Mouse (Mus musculus) cerebellum, postnatal 10 days (tissue): Measurements from ENCODE around the gene 6030452D12Rik.

Source experiments
- DNase-seq, 2 experiments: peaks; one replicate each; pipeline ENCODE4 v3.0.0; 2021; ENCODE audit warnings: mixed read lengths in 2 of 2

The 6030452D12Rik gene

DNA sequence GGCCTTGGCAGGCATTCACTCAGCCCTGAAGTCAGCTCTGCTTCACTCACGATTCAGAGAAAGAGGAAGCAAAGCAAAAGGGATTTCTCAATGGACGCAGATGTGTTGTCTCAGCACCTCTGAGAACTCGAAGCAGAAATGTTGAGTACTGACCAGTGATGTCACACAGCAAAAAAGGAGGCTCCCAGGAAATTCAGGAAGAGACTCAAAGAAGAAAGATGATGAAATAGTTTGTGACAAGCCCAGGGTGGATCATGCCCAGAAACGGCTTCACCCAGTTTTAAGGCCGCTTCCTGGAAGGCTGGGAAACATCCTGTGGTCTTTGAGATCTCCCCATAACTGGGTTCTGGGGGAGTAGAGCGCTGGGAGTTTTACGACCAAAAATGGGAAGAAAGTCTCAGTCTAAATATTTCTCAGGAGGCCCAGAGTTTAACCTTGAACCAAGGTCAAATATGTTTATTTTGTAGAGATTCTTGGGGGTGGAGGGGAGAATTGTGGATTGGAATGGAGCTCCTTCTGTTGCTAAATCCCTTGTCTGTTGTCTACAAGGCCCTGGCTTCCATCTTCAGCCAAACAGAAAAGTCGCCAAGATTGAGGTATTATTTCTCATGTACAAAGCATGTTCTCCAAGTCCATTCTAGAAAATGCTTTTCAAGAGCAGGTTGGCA lies at the start of gene 6030452D12Rik:
TSS of gene 6030452D12Rik (plus strand) at position 505 of the 668 bp plus-strand sequence.
- DNase-seq, result no peak

DNA sequence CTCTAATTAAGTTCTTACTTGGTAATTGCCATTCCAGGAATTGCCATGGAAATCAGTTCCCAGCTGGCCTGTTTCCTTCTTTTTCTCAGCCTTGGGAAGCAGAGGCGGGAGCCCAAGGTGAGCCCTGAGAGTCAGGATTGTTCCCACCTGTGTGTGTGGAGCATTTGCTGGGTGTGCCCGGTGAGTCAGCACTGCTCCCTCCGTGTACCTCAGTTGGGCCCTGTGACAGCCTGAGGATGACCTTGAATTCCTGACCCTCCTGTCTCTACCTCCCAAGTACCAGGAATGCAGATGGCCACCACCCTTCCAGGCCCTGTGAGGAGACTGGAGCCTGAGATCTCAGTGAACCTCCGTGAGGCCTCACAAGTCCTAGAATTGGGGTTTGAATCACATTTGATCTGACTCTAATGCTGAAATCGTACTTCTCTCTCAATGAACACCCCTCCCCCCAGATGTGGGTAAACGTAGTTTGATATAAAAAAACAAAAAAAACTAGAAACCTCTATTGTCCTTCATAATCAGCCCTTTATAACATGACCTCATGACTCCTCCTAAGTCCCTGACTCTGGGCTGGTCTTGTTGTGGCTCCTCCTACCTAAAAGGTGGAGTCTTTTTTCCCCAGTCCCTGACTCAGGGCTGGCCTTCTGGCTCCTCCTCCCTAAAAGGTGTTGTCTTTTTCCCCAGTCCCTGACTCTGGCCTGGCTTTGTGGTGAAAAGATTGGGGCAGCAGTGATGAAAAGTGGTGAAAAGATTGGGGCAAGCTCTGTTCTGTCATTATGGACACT lies 48.8 kb upstream of the 6030452D12Rik start:
- DNase-seq, result no peak

DNA sequence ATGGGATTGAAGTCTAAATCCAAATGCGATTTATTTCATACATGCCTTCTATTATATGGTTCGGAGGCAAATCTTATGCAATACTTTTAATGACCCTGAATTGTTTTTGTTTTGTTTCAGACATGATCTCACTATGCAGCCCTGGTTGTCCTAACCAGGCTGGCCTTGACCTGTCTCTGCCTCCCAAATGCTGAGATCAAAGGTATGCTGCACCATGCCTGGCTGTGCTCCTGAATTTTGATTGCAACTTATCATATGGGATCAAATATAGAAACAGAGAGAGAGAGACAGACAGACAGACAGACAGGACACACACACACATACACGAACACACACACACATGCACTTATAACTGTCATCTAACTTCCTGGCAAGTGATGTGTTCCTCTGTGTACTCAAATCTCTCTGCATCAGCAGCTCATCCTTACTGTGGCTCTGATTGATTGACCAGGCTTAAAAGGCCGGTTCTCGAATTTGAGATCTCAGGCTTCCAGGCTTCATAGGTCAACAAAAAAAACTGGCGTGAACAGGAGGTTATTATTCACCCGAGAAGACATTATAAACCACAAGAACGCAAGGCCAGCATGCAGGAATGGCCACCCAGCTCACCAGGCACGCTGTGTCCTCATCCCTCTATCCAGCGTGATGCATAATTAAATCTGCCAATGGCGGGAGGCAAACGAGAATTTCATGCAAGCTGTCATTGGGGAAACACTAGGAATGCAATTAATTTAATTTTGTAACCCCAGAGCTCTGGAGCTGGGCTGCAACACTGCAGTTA lies 47.4 kb upstream of the 6030452D12Rik start:
- DNase-seq, result no peak

DNA sequence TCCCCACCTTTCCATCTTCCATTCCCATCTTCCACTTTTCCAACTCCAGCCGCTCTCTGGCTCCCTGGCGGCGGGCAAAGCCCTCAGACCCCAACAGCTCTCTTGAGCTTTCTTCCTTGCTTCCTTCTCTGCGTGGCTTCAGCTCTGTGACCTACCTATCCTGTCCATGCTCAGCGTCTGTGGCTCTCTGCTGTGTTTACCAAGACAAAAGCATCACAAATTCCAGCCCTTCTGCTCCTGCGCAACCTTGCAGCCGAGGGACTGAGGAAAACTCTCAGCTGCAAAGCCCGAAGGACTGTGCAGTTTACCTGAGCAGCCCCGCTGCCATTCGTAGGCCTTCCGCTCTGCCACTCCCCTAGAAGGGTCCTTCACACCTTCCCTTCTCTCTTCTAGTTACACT lies 46.3 kb upstream of the 6030452D12Rik start:
- DNase-seq, result no peak

DNA sequence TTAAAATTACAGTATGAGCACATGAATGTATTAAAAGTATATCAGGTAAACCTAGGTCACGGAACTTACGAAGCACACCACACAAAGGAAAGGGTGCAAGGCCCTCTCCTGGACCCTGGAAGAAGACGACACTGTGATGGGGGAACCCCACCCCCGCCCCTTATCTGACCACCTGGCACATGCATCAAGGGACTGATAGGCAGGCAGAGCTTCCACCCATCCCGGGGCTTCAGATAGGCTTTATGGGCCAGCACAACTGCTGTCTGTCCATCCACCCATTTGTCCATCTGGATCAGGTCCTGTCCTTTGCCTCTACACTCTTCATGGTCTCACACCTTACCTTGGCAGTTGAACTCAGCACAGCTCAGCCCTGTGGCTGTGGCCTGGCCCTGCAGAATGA lies 38.2 kb upstream of the 6030452D12Rik start:
- DNase-seq, result no peak

DNA sequence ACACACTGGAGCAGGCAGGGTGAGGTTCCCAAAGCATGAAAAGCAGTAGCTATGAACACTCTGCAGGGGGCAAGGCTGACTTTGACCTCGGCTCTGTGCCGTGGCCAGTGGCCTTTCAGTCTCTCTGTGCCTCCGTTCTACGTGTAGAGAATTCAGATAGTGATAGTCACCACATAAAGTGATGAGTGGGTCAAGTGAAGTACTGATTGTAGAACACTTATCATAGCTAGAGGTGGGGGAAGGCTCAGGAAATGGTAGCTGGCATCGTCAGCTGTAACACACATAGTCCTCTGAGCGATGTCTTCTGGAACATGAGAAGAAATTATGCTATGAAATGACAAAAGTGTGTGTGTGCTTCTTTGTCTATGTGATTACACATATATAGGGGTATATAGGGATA lies 36.5 kb upstream of the 6030452D12Rik start:
- DNase-seq, result no peak

DNA sequence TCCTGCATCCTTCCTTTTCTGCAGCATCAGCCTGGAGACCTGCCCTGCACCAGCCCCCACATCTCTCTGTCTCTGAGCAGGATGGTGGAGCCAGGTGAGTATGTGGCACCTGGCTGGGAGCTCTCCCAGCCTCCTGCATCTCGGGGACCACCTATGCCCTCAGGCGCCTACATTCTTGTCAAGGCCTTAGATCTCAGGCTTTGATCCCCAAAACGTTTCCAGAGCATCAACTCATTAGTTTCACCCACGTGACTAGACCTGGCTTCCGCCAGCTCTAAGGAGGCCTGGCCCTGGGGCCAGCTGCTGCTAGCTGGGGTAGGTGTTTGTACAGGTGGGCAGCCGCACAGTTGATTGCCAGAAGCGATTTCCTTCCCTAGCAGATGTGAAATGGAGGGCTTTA lies 30.8 kb upstream of the 6030452D12Rik start:
- no peak for DNase-seq

DNA sequence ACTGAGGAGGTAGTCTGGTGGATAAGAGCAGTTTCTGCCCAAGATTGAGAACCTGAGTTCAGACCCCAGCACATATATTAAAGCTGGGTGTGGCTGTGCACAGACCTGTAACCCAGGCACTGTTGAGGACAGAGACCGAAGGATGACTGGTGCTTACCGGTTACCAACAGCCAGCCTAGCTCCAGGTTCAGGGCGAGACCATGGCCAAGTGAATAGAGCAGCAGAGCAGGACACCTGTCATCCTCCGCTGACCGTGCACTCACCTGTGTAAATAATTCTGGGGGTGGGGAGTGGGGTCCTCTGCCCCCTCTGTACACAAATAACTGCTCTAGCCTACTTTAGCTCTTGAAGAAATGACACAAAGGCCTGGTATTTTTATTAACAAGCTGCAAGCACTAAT lies 26.3 kb upstream of the 6030452D12Rik start:
- DNase-seq, result no peak

DNA sequence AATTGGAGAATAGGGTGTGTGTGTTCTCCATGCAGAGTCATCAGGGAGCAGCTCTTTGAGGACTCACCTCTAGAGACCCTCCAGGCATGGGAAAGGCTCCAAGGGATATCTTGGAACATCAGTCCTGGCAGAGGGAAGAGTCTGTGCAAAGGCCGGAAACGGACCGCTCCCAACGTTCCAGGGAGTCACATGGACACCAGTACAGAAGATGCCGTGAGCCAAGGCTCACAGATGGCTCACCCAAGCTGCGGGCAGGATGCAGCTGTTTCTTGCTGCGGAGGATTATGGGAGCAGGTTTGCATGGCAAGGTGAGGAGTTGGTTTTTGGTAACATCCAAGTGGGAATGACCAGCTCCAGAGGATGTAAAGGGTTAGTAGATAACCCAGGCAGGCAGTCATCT lies 3.9 kb downstream of the 6030452D12Rik start:
- DNase-seq, result peak in 1 of 2 experiments; percentile 34

DNA sequence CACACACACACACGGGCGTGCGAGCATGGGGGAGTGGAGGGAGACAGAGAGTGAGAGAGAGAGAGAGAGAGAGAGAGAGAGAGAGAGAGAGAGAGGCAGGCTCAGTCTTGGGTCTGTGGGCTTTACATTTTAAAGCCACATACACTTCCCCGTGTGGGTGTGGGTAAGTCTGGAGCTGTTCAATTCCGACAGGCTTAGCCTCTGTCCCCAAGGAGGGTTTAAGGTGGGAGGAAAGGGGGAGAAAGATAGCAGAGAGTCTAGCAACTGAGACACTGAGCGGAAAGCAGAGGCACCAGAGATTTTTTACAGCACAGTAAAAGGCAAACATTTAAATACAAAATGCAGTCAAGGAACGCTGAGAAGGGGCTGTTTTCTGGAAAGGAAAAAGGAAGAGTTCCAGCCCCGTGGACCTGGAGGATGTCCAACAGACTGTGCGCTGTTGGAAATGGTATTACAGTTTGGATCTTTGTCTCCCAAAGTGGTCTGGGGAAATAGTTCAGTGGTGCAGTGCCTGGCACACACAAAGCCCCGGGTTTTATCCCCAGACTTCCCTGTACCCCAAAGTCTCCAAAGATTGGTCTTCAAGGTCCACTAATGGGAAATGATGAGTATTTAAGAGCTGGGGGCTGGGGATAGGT lies 5.1 kb downstream of the 6030452D12Rik start:
- DNase-seq, result peak; percentile 17 to 26

DNA sequence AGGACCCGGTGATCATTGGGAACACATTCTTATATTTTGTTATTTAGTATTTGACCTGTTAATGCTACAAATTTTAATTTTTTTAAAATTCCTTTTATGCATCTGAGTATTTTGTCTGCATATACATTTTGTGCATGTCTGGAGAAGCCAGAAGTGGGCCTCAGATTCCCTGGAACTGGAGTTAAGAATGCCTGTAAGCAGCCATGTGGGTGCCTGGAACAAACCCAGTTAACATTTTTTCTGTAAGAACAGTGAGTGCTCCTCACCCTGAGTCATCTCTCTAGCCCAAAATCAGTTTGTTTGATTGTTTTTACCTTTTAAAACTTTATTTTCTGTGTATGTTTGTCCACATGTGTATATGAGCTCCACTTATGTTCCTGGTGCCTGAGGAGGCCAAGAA lies 5.8 kb downstream of the 6030452D12Rik start:
- no peak for DNase-seq

DNA sequence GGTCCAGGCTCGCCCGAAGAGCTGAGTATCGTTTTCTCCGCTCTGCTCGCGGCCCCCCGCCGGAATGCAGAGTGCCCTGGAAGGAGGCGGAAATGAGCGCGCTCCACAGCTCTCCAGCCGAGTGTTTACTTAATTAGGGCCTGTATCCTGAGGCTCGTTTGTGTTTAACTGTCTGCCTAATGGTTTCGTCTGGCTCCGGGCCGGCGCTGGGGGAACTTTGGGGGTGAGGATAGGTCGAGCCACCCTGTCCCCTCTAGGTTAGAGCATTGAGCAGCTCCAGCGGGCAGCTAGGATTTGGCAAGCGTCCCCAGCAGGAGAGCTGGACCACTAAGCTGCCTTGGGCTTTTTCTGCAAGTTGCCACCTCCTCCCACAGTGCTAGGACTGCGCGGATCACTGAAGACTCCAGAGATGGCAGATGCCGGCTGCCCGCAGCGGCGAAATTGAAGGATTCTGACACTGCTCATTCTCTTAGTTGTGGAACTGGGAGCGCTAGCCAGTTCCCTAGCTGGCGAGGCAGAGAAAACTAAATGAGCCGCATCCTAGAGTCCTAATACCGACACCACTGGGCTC lies 7.5 kb downstream of the 6030452D12Rik start:
- peak; percentile 70 to 74 for DNase-seq

DNA sequence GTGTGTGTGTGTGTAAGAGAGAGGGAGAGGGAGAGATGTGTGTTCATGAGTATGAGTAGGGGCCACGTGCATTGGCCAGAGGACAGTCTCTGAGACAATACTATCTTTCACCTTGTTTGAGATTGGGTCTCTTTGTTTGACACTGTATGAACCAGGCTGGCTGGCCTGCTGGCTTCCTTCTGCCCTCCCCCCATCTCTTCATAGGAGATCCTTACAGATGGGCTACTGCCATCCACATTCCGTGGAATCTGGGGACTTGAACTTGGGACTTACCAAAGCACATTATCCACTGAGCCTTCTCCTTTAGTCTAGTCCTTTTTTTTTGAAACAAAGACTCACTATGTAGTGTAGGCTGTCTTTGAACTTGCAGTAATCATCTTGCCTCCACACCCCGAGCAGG lies 8.1 kb downstream of the 6030452D12Rik start:
- DNase-seq, result no peak

DNA sequence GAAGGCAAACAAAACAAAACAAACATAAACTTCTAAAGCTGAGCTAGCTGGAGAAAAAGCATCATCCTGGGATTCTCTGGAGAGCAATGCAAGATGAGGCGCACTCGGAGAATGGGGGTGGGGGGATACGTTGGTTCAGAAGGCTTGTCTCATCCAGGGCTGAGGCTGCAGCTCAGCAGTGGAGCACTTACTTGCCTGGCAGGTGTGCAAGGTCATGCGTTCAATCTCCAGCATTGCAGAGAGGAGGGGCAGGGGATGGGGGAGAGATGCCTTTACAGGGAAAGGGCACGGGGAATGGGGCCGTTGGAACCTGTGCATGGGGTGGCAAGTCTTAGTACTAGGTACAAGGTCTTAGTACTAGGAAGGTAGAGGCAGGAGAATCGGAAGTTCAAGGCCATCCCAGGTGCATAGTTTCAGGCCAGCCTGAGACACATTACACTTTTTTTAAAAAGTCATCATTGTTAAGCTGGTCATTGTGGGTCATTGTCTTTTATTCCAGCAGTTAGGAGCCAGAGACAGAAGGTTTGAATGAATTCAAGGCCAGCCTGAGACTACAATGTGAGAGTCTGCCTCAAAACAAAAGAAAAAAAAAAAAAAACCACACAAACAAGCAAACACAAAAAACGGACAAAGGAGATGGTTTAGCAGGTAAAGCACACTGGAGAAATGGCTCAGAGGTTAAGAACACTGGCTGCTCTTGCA lies 8.9 kb downstream of the 6030452D12Rik start:
- no peak for DNase-seq

DNA sequence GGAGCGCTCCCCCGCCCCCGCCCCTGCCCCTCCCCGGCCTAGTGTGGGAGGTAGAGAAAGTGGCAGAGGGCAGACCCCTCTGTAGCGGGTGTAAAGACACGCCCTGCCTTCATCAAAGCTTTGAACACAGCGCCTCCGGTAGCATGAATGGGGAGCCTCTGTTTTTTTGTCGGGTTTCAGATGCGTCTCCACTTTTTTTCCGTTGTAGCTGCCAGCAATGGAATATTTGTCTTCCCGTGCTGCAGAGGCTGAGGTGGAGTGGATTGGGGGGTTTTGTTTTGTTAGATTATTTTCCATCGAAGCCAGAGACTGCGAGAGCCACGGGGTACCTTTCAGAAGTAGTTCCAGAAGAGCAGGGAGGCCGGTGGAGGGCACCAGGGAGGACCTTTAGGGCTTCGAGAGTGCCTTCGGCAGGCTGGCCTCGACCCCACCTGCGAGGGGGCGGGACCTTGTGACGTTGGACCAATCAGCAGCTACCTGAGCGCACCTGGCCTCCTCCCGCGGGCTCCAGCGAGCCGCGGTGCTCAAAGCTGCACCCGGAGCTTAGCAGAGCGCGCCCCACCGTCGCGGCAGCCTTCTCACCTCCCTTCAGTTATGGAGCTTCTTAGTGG lies 10.1 kb downstream of the 6030452D12Rik start, which contains the start of gene Cdh3:
TSS of gene Cdh3 (plus strand) at position 527 of the 611 bp plus-strand sequence.
- DNase-seq, result peak; percentile 49 to 66

DNA sequence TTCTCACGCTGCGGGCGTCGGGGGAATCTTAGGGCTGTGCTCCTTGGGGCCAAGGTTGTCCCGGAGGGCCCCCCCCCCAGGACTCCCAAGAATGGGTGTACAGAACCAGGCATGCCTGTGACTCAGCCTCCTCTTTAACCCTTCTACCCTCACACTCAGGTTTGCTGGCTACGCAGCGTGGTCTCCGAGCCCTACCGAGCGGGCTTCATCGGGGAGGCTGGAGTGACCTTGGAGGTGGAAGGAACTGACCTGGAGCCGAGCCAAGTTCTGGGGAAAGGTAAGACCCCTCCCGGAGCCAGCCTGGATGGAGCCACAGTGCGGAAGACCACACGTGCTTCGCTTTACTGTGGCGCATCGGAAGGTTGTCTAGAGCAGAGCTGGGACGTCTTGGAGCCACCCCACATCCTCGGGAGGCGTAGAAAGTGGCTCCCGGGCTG lies 10.8 kb downstream of the 6030452D12Rik start:
- DNase-seq, result peak; percentile 33 to 36

DNA sequence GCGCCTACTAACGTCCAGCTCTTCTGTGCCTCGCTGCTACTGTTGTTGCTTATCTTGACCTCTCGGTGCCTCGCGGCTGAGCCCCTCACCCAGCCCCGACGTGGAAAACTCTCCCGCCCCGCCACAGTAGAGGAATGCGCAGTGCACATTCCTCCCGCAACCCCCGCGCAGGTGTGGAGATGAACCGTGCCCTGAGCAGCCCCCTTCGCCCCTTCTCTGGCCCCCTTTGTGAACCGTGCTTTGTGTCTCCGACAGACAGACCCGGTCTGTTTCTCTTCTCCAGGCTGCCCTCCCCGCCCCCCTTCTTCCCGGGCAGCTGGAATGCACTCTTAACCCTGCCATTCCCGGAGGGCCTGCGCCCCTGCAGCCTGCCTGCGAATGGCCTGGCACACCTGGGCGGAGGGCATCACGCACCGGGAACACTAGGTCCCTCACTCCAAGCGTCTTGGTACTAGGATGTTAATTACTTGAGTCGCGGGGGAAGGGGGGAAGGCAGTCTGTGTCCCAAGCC lies 11.3 kb downstream of the 6030452D12Rik start:
- DNase-seq, result peak in 1 of 2 experiments; percentile 18

DNA sequence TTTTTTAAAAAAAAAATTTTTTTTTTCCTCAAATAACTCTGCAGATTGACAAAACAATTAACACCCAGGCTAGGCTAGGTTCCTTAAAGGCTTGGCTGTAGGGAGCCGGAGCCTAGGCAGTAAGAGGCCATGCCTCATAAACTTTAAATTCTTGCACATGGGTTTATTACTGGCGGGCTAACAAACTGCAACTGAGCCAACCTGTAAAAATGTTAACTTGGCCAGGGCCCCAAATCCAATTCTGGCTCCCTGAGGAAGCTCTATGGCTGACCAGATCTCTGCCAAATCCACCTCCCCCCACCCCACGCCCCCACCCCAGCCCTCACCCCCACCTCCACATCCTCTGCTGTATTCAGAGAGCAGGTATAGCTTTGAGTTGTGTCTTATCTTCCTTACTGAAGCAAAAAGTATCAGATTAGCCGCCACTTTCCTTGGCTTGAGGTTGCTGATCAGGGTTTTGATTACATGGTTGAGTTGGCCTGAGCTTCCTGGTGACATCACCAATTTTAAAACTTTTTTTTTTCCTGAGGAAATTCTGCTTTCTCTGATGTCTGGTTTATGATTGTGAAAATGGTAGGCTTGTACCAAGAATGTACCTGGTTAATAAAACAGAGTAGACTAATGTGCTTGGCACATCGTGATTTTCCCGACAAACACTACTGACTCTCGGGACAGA lies 12.3 kb downstream of the 6030452D12Rik start:
- DNase-seq, result peak; percentile 36 to 46

DNA sequence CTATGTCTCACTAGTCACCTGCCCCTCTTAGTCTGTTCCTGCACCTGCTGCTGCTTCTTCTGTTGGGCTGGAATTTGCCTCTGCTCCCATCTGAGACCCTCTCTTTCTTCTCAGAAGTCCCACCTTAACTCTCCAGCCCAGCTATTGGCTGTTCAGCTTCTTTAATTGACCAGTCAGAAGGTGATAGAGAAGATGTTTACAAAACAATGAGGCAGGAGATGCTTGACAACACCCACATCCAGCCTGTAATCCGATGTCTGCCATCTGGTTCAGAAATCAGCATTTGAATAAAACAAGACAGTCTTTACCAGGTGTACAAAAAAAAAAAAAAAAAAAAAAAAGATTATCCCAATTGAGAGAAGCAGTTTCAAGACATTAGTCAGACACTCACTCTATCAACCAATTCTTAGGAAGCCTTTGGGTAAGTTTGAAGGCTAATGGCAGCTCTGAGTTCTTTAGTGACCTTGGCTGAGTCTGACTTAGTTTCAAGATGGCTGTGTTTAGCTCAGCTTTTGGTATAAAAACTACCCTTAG lies 15.7 kb downstream of the 6030452D12Rik start:
- DNase-seq, result no peak

DNA sequence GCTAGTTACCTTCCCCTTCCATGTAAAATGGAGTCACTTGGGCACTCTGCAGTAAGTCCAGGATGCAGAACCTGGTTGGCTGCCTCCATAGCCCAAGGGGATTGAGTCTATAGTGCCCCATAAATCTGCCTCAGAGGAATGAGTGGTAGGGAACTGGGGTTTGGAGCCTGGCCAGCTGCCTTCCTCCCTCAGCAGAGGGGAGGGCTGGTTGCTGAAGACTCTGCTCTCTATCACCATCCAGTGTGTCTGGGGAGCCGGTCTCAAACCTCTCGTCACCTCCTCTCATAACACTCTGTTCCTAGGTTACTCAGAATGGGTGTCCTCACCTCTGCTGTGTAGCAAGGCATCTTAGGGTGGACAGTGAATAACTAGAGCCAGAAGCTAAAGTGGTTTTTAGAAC lies 16.3 kb downstream of the 6030452D12Rik start:
- DNase-seq, result no peak
